Mouse (Mus musculus) cerebellum, adult (tissue): Measurements from ENCODE around the gene Clgn.

ENCODE experiments used
- ATAC-seq: cut with Nextera tagmentation; 2 replicates; pipeline ENCODE4 v1.9.2; 2017; ENCODE audit warnings: mild to moderate bottlenecking, moderate library complexity, mixed read lengths; ENCODE audit not compliant: insufficient number of reproducible peaks, low FRiP score, low TSS enrichment

The Clgn gene

DNA sequence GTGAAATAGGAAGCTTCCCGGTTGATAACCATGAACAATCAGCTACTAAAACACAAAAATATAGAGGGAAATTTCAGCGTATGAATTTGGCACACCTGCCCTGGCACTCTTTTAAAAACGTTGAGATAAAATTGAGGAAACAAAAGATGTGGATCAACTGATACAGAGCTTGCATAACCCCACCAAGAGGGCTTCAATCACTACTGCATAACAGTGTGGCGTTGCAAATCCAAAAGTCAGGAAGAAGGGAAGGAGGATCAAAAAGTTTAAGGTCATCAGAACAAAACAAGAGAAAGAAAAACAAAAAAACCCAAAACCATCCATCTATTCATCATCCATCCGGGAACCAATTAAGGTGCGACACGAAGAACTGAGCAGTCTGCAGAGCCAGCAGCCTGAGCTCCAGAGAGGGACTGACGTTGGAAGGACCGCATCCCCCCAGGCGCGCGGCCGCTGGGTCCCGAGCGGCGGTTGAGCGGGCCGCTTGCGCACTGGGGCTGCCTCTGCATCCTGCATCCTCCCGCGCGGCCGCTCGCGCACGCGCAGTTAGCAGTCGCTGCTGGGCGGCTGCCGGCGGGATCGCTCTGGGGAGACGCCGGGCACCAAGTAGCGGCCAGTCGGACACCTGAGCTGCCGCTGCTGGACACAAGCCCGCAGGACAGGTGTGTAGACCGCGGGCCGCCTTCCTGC is at the start of gene Clgn:
Clgn (plus strand) TSS at position 552 of the 690 bp plus-strand sequence.
- ATAC-seq, result peak; percentile 93

- ATAC-seq, result no peak
These were observed 47.6 kb upstream of the Clgn start for GRCm38 (mm10) chr8:83342076-83342475.

DNA sequence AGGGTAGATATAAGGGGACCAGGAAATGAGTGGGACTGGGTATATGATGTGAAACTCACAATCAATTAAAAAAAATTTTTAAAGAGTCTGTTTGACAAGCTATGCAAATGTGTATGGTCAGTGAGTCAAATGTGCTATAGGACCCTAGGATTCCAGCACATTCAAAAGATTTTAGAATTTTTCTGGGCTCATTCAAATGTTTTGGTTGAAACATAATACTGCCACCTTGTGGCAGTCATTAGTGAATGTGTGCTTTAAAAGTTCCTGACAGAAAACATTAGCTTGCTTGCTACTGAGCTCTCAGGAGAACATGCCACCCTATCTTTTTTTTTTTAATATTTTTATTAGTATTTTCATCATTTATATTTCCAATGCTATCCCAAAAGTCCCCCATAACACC is 47.0 kb upstream of the Clgn start:
- no peak for ATAC-seq

DNA sequence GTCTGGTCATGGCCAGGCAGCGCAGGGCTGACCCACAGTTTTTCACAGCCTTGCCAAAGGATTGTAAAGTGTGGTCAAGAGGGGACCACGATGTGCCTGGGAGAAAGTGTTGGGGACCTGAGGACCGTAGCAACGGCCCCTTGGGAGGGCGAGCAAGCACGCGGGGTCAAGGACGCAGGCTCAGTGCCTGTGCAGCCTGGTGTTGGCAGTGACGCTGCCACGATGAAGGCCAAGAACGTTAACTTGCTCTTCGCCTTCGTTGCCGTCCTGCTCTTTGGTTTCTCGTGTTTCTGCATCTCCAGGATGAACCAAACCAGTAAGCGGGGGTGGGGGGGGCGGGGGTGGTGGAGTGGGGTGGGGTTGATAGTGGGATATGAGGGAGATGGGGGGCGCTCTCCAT is 41.4 kb upstream of the Clgn start, which contains the start of gene Mgat4d:
Mgat4d (plus strand) TSS at position 209 of the 400 bp plus-strand sequence.
- no peak for ATAC-seq

DNA sequence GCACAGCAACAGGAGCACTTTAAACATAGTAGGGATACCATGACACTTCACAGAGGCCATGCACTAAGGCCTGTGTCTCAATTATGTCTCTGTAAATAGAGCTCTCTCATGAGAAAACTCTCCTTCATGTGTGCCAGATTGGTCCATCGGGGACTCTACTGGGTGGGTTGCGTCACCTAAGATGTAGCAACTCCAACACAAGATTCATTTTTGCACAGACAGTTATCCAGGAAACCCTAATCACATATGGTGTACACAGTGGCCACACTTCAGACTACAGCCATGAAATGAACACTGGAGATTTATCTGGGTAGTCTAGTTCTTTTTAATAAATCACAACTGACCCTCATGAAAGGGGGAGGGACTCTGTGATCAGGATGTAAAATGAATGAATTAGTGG is 38.4 kb upstream of the Clgn start:
- no peak for ATAC-seq

GRCm38 (mm10) chr8:83363156-83363769 is 26.4 kb upstream of the Clgn start:
- no peak for ATAC-seq

DNA sequence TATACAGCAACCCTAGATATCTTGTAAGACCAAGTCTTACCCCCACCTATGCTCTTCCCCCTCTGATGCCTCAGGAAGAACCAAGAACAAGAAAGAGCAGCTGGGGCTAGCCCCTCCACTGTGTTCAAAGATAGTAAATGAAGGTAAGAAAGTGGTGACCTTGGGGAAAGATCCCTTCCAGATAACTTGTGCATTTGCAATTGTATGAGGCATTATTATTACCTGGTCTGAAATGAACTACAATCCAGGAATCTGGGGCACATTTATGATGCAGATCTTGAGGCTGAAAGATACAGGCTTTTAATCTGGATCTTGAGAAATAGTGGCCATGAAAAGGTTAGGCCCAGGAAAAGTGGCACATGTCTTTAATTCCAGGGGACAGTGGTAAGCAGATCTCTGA is 12.4 kb upstream of the Clgn start:
- ATAC-seq, result no peak

DNA sequence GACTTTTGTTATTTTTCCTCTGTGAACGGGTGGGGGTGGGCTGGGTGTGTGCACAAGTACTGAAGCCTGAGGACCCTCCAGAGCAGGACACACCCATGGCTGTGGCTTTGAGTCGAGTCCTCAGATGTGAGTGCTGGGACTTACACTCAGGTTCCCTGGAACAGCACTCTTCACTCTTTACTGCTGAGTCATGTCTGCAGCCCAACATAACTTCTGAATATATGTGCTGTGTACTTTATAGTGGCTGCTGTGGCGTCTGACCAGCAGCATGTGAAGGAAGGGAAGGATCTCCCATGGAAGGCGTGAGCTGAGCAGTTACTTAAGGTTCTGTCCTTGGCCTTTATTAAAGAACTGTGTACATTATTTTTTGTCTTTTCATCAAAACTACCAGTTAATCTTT is 9.5 kb upstream of the Clgn start:
- ATAC-seq, result no peak

GRCm38 (mm10) chr8:83381016-83381415 is 8.7 kb upstream of the Clgn start:
- ATAC-seq, result no peak

- ATAC-seq, result no peak
These were observed 6.8 kb upstream of the Clgn start for GRCm38 (mm10) chr8:83382850-83383249.

GRCm38 (mm10) chr8:83390006-83390701 is 487 bp downstream of the Clgn start:
- peak; percentile 26 for ATAC-seq

- no peak for ATAC-seq
These were observed 2.9 kb downstream of the Clgn start for GRCm38 (mm10) chr8:83392521-83392920.

DNA sequence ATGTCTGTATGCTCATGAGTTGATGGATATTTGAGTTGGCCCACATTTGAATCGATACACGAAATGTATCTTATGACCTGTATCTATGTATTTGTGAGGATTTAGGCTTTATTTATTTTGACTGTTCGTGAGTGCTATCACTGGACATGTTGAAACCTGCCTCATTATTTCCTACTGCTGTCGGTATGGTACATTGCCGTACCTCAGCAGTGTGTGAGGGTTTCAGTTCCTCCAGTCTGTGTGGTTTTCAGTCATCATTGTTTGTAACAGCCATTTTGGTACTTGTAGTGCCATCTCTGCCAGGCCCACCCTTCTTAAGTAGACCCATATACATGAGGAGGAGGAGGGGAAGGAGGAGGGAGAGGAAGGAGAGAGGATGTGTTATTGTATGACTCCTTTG is 4.7 kb downstream of the Clgn start:
- no peak for ATAC-seq

GRCm38 (mm10) chr8:83396680-83397079 is 7.0 kb downstream of the Clgn start:
- no peak for ATAC-seq

DNA sequence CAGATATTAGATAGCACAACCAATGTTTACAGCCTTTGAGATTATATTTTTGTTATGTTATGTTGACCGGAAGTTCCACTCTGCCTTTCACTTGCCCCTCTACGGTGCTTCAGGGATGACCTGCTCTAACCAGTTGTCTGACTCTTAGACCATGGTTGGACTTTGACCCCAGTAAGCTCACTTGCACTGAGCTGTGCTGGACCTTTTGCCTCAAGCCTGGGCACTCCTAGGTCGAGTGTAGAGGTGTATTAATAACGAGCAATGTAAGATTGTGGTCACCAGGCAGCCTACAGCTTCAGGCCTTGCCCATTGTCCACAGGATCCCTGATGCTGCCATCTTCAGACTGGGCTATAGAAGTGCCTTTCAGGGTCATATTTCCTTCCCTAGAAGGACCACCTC is 8.1 kb downstream of the Clgn start:
- ATAC-seq, result no peak

GRCm38 (mm10) chr8:83405548-83405947 is 15.9 kb downstream of the Clgn start:
- no peak for ATAC-seq

GRCm38 (mm10) chr8:83406836-83407235 is 17.2 kb downstream of the Clgn start:
- ATAC-seq, result no peak

- no peak for ATAC-seq
These were observed 18.8 kb downstream of the Clgn start for GRCm38 (mm10) chr8:83408496-83408895.

DNA sequence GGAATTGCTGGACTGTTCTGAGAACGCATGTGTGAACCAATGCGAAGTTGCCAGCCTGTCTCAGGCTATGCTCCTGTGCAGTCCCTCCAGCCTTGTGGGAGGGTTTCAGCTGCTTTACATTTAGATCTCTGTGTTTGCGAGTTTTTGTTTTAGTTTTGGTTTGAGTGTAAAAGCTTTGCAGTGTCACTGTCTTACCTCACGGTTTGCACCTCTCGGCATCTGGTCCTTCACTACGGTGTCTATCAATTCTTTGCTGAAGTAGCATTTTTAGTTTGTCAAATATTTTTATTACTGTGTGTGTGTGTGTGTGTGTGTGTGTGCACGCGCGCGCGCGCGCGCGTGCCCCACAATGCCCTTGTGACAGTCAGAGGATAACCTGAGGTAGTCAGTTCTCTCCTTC is 27.2 kb downstream of the Clgn start:
- no peak for ATAC-seq

DNA sequence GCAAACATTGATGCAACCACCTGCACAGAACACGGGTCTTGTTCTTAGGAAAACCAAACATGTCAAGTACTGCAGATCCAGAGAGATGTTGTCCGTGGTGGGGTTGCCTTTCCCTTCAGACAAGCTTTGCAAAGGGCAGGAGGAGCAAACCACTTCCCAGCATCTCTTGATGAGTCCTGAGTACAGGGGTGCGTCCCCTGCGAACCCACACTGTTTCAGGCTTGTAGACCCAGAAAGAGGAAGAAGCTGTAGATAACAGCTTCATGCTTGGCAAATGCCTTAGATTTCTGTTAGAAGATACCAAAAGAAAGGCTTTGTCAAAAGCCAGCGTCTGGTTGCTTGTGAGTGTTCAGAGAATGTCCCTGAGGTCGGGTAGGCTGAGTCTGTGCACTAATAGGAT is 28.3 kb downstream of the Clgn start:
- ATAC-seq, result no peak

DNA sequence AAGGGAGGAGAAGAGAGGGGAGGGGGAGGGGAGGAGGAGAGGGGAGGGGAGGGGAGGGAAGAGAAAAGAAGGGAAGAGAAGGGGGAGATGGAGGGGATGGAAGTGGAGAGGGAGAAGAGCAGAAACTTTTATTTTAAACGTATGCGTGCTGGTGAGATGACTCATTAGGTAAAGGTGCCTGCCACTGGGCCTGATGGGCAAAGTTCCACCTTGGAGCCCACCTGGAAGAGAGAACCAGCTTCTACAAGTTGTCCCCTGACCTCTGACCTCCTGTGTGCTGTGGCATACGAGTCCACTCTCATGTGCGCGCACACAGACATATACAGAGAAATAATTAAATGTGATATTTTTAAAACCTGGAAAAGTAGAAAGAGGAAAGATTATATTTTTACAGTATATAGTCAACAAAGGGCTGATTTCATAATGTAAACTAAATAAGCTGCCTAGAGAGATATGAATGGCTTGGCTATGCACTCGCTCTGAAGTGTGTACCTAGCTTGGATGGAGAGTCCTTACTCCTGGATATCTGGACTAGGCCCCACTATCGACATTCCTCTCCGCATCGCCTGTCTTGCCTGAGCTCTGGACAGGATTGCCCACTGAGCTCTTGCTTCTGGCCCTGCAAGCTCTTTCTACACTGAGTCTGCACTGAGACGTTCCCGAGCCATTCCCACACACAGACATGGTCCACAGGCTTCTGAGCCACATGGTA is 29.3 kb downstream of the Clgn start:
- ATAC-seq, result no peak
